Mouse (Mus musculus): Measurements from ENCODE around the gene Atp6v0e.
A peak's percentile ranks its signal among the peaks of the same experiment; 100 is the strongest.

Gene Atp6v0e

GRCm38 (mm10) chr17:26662978-26663683 is at the start of gene Atp6v0e:
TSS of gene Atp6v0e (plus strand) at chr17:26663231.
- DNase-seq (ENCODE audit: low spot score in 2 of 2): peak; percentile 90 to 94

- DNase-seq (ENCODE audit: low spot score in 2 of 2): no peak
These were observed 48.7 kb upstream of the Atp6v0e start for GRCm38 (mm10) chr17:26614286-26614685.

GRCm38 (mm10) chr17:26614708-26615486 is 48.1 kb upstream of the Atp6v0e start:
- no peak for DNase-seq (ENCODE audit: low spot score in 2 of 2)

GRCm38 (mm10) chr17:26616696-26617095 is 46.3 kb upstream of the Atp6v0e start:
- DNase-seq (ENCODE audit: low spot score in 2 of 2): no peak

GRCm38 (mm10) chr17:26618498-26618897 is 44.5 kb upstream of the Atp6v0e start:
- DNase-seq (ENCODE audit: low spot score in 2 of 2): no peak

- no peak for DNase-seq (ENCODE audit: low spot score in 2 of 2)
These were observed 43.5 kb upstream of the Atp6v0e start for GRCm38 (mm10) chr17:26619577-26619976.

GRCm38 (mm10) chr17:26620292-26620691 is 42.7 kb upstream of the Atp6v0e start:
- no peak for DNase-seq (ENCODE audit: low spot score in 2 of 2)

- DNase-seq (ENCODE audit: low spot score in 2 of 2): peak in 1 of 2 experiments; percentile 27
These were observed 42.0 kb upstream of the Atp6v0e start for GRCm38 (mm10) chr17:26620786-26621766.

GRCm38 (mm10) chr17:26621912-26622311 is 41.1 kb upstream of the Atp6v0e start:
- no peak for DNase-seq (ENCODE audit: low spot score in 2 of 2)

GRCm38 (mm10) chr17:26623991-26624390 is 39.0 kb upstream of the Atp6v0e start:
- no peak for DNase-seq (ENCODE audit: low spot score in 2 of 2)

GRCm38 (mm10) chr17:26624999-26625398 is 38.0 kb upstream of the Atp6v0e start:
- DNase-seq (ENCODE audit: low spot score in 2 of 2): no peak

GRCm38 (mm10) chr17:26625521-26626010 is 37.5 kb upstream of the Atp6v0e start:
- no peak for DNase-seq (ENCODE audit: low spot score in 2 of 2)

GRCm38 (mm10) chr17:26628479-26628878 is 34.6 kb upstream of the Atp6v0e start:
- DNase-seq (ENCODE audit: low spot score in 2 of 2): no peak

GRCm38 (mm10) chr17:26628936-26629335 is 34.1 kb upstream of the Atp6v0e start:
- no peak for DNase-seq (ENCODE audit: low spot score in 2 of 2)

GRCm38 (mm10) chr17:26631811-26632327 is 31.2 kb upstream of the Atp6v0e start:
- DNase-seq (ENCODE audit: low spot score in 2 of 2): no peak

GRCm38 (mm10) chr17:26633186-26633585 is 29.8 kb upstream of the Atp6v0e start:
- no peak for DNase-seq (ENCODE audit: low spot score in 2 of 2)

- no peak for DNase-seq (ENCODE audit: low spot score in 2 of 2)
These were observed 29.1 kb upstream of the Atp6v0e start for GRCm38 (mm10) chr17:26633926-26634325.

- DNase-seq (ENCODE audit: low spot score in 2 of 2): no peak
These were observed 28.5 kb upstream of the Atp6v0e start for GRCm38 (mm10) chr17:26634539-26634938.

GRCm38 (mm10) chr17:26635951-26636350 is 27.1 kb upstream of the Atp6v0e start:
- no peak for DNase-seq (ENCODE audit: low spot score in 2 of 2)

GRCm38 (mm10) chr17:26637851-26638250 is 25.2 kb upstream of the Atp6v0e start:
- DNase-seq (ENCODE audit: low spot score in 2 of 2): no peak

- peak; percentile 69 to 77 for DNase-seq (ENCODE audit: low spot score in 2 of 2)
These were observed 24.4 kb upstream of the Atp6v0e start for GRCm38 (mm10) chr17:26638655-26639054.

Measured in natural killer cell, adult 2 months (primary cell).